Mouse (Mus musculus) liver, adult 2 months (tissue): ENCODE data around the gene Scarb1. TPM values are rescaled to one million over a fixed set of nuclear protein-coding genes. Genes with fewer than 3 reads are reported as not detected.

ENCODE experiments used
- DNase-seq: peaks from one replicate; pipeline ENCODE4 v3.0.0-alpha.2; 2011; ENCODE audit warnings: low read depth, low spot score; ENCODE audit errors: extremely low read depth
- H3K27ac ChIP-seq: fragments of 200-500 bp; replicated peaks from 2 replicates; pipeline ENCODE4 v1.5.1; 2012; ENCODE audit warnings: low read depth, mild to moderate bottlenecking, control low read depth, inconsistent platforms, low read length; ENCODE audit not compliant: insufficient read depth
- H3K27me3 ChIP-seq: fragments of 200-500 bp; 2 replicates; pipeline ENCODE4 v1.6.1; 2012; ENCODE audit warnings: mild to moderate bottlenecking, moderate library complexity, low read length, inconsistent platforms; ENCODE audit not compliant: control insufficient read depth, insufficient read depth
- H3K36me3 ChIP-seq: fragments of 200-500 bp; 2 replicates; pipeline ENCODE4 v1.6.1; 2012; ENCODE audit warnings: low read length, inconsistent platforms; ENCODE audit not compliant: control insufficient read depth, insufficient read depth
- H3K4me1 ChIP-seq: fragments of 200-500 bp; 2 replicates; pipeline ENCODE4 v1.6.1; 2011; ENCODE audit warnings: low read length; ENCODE audit not compliant: control insufficient read depth, insufficient read depth
- H3K4me3 ChIP-seq: fragments of 200-500 bp; 2 replicates; pipeline ENCODE4 v1.5.1; 2011; ENCODE audit warnings: low read depth, mild to moderate bottlenecking, control low read depth, low read length, moderate library complexity; ENCODE audit not compliant: insufficient read depth
- H3K79me2 ChIP-seq: fragments of 200-500 bp; 2 replicates; pipeline ENCODE4 v1.6.1; 2012; ENCODE audit warnings: inconsistent platforms, mild to moderate bottlenecking, low read length, moderate library complexity; ENCODE audit not compliant: control insufficient read depth, insufficient read depth
- H3K9ac ChIP-seq: fragments of 200-500 bp; 2 replicates; pipeline ENCODE4 v1.6.1; 2012; ENCODE audit warnings: low read depth, mild to moderate bottlenecking, control low read depth, inconsistent platforms, low read length
- CTCF ChIP-seq: fragments of 200-500 bp; IDR thresholded peaks from 2 replicates; pipeline ENCODE4 v1.5.1; 2011; ENCODE audit warnings: low read depth, low read length, control low read depth
- POLR2A ChIP-seq: fragments of 200-500 bp; IDR thresholded peaks from 2 replicates; pipeline ENCODE4 v1.6.1; 2011; ENCODE audit warnings: low read length, control low read depth; ENCODE audit not compliant: insufficient read depth; ENCODE audit errors: extremely low read depth
- WGBS: fragments of 180-500 bp; shearing (Covaris S2); methylation state at CpG from one replicate; pipeline ENCODE4 v1.1.7; 2018; 5-methylcytosine and 5-hydroxymethylcytosine counted together
- polyA plus RNA-seq: library from polyadenylated mRNA; depleted of rRNA; stranded (reverse); fragments of >200 nt; gene quantifications from 2 replicates; pipeline ENCODE4 v1.2.3, GENCODE M21; 2012; rRNA removed
- total RNA-seq: library from RNA; depleted of rRNA; stranded (reverse); fragments of >200 nt; gene quantifications from 2 replicates; pipeline ENCODE4 v1.2.3, GENCODE M21; 2014; rRNA removed

Scarb1 gene
- total and polyA plus RNA-seq, 2 experiments = 72.4 to 189 TPM

- H3K79me2 ChIP-seq = no peaks in the 10 kb centered on the region
- H3K27me3 ChIP-seq = no peaks in the 10 kb centered on the region
- H3K27ac ChIP-seq = no peak overlapping the region
- no peak overlapping the region for H3K9ac ChIP-seq
- H3K4me1 ChIP-seq = no peaks in the 10 kb centered on the region
- no peak overlapping the region for H3K4me3 ChIP-seq
- DNase-seq = no peak
- TF ChIP-seq CTCF (no peak), POLR2A (no peak)
- WGBS = 59% methylated on average over 8 of the region's 8 CpGs
- H3K36me3 ChIP-seq = no peaks in the 10 kb centered on the region
These were observed 106.5 kb downstream of the Scarb1 start for GRCm38 (mm10) chr5:125234399-125234798.

DNA sequence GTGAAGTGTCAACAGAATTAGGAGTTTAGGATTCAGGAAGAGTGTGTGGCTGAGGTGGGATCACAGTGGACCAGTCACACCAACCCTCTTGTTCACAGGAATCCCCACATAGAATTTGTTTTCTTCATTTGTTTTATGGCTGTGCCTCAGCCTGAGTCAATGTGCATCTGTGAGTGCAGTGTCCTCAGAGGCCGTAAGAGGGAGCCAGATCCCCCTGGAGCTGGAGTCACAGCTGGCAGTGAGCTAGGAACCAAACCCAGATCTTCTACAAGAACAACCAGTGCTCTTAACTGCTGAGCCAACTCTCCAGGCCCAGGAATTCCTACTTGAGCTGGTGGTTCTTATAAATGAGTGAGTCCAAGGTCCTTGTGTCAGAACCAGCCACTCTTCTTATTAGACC lies 107.4 kb downstream of the Scarb1 start:
- H3K36me3 ChIP-seq = no peaks in the 10 kb centered on the region
- no peak overlapping the region for H3K9ac ChIP-seq
- 100% methylated on average over 1 of the region's 1 CpGs for WGBS
- TF ChIP-seq CTCF (no peak), POLR2A (no peak)
- no peak overlapping the region for H3K27ac ChIP-seq
- no peak overlapping the region for H3K4me3 ChIP-seq
- H3K79me2 ChIP-seq = no peaks in the 10 kb centered on the region
- no peaks in the 10 kb centered on the region for H3K27me3 ChIP-seq
- no peak for DNase-seq
- H3K4me1 ChIP-seq = no peaks in the 10 kb centered on the region

DNA sequence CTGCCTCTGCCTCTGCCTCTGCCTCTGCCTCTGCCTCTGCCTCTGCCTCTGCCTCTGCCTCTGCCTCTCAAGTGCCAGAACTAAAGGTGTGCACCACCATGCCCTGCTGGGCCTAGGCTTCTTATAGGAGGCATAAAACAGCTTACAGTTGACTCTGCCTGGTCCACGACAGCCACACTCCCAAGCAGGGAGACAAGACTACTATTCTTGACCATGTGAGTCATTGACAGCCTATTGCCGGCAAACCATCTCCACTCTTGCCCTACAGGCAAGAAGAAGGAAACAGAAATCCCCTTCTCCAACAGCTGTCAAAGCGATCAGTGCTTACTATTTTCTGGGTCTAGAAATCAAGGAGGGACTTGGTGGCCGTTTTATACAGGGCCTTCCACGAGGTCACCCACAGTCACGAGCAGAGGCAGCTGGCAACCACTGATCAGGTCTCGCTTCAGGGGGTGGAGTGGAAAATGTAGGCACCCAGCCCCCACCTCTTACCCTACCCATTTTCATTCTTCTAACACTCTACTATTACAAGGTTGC lies 108.4 kb downstream of the Scarb1 start:
- DNase-seq = no peak
- no peaks in the 10 kb centered on the region for H3K36me3 ChIP-seq
- 95% methylated on average over 7 of the region's 7 CpGs for WGBS
- no peaks in the 10 kb centered on the region for H3K4me1 ChIP-seq
- no peaks in the 10 kb centered on the region for H3K27me3 ChIP-seq
- H3K9ac ChIP-seq = no peak overlapping the region
- TF ChIP-seq CTCF = no peak
- no peak for TF ChIP-seq POLR2A
- no peak overlapping the region for H3K4me3 ChIP-seq
- no peak overlapping the region for H3K27ac ChIP-seq
- no peaks in the 10 kb centered on the region for H3K79me2 ChIP-seq

GRCm38 (mm10) chr5:125230463-125230862 lies 110.4 kb downstream of the Scarb1 start:
- H3K36me3 ChIP-seq = no peaks in the 10 kb centered on the region
- H3K27me3 ChIP-seq = no peaks in the 10 kb centered on the region
- H3K4me3 ChIP-seq = no peak overlapping the region
- H3K79me2 ChIP-seq = no peaks in the 10 kb centered on the region
- H3K9ac ChIP-seq = no peak overlapping the region
- H3K27ac ChIP-seq = no peak overlapping the region
- 84% methylated on average over 5 of the region's 5 CpGs for WGBS
- DNase-seq = no peak
- peaks cover 11% of the 10 kb centered on the region for H3K4me1 ChIP-seq
- TF ChIP-seq CTCF (no peak), POLR2A (no peak)

- Histone ChIP-seq H3K27ac (no peak overlapping the region), H3K4me1 (peaks cover 11% of the 10 kb centered on the region), H3K79me2 (no peaks in the 10 kb centered on the region), H3K27me3 (no peaks in the 10 kb centered on the region), H3K9ac (no peak overlapping the region), H3K4me3 (no peak overlapping the region), H3K36me3 (no peaks in the 10 kb centered on the region)
- no peak for TF ChIP-seq POLR2A
- no peak for TF ChIP-seq CTCF
- 95% methylated on average over 2 of the region's 2 CpGs for WGBS
- DNase-seq = no peak
These were observed 111.8 kb downstream of the Scarb1 start for GRCm38 (mm10) chr5:125229097-125229496.

DNA sequence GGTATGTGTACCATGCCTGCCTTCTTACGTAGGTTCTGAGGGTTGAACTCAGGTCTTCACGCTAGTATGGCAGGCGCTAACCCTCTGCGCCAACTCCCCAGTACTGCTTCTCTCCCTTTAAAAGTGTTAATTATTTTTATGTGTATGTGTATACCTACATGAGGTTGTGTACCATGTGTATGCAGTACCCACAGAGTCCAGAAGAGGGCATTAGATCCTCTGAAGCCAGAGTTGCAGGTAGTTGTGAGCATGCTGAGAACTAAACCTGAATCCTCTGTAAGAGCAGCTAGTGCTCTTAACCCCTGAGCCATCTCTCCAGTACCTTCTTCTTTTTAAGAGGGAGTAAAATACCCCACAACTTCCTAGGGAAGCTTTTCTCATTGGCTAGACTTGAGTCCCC lies 113.2 kb downstream of the Scarb1 start:
- H3K27ac ChIP-seq = no peak overlapping the region
- H3K27me3 ChIP-seq = no peaks in the 10 kb centered on the region
- no peaks in the 10 kb centered on the region for H3K79me2 ChIP-seq
- DNase-seq = no peak
- H3K4me3 ChIP-seq = no peak overlapping the region
- H3K36me3 ChIP-seq = no peaks in the 10 kb centered on the region
- WGBS = 96% methylated on average over 4 of the region's 4 CpGs
- TF ChIP-seq CTCF (no peak), POLR2A (no peak)
- no peak overlapping the region for H3K9ac ChIP-seq
- H3K4me1 ChIP-seq = peaks cover 11% of the 10 kb centered on the region

Other genes with a start within 250 kb of the Scarb1 start
- gene Ncor2, start 161.9 kb downstream of the Scarb1 start, total RNA-seq = 7.1 and 9.4 TPM in 2 replicates
- 15.0 and 17.0 TPM in 2 replicates for gene Ncor2, start 161.9 kb downstream of the Scarb1 start, polyA plus RNA-seq
- gene Gm10382, start 48.2 kb upstream of the Scarb1 start, total RNA-seq = 0.13 TPM in 1 of 2 replicates, not detected in the other
- 0.16 and 0.24 TPM in 2 replicates for gene Gm10382, start 48.2 kb upstream of the Scarb1 start, polyA plus RNA-seq
- 634 and 1,049 TPM in 2 replicates for gene Ubc, start 49.1 kb upstream of the Scarb1 start, total RNA-seq
- gene Ubc, start 49.1 kb upstream of the Scarb1 start, polyA plus RNA-seq = 990 and 1,297 TPM in 2 replicates
- 3.8 and 5.6 TPM in 2 replicates for gene Dhx37, start 93.0 kb upstream of the Scarb1 start, total RNA-seq
- 12.0 and 14.0 TPM in 2 replicates for gene Dhx37, start 93.0 kb upstream of the Scarb1 start, polyA plus RNA-seq
- 7.7 and 8.8 TPM in 2 replicates for gene Bri3bp, start 100.5 kb upstream of the Scarb1 start, total RNA-seq
- gene Bri3bp, start 100.5 kb upstream of the Scarb1 start, polyA plus RNA-seq = 18.3 and 23.0 TPM in 2 replicates
- 29.3 and 40.9 TPM in 2 replicates for gene Aacs, start 134.7 kb upstream of the Scarb1 start, total RNA-seq
- gene Aacs, start 134.7 kb upstream of the Scarb1 start, polyA plus RNA-seq = 66.8 and 190 TPM in 2 replicates
- 0.07 TPM in 1 of 2 replicates, not detected in the other for gene Tmem132b, start 190.7 kb upstream of the Scarb1 start, total RNA-seq
- gene Tmem132b, start 190.7 kb upstream of the Scarb1 start, polyA plus RNA-seq = not detected in 2 replicates